Mouse (Mus musculus) CD8-positive naive resting alpha-beta T cell, adult 2 months (primary cell): ENCODE measurements around the gene Mob3c.
A peak's percentile ranks its signal among the peaks of the same experiment; 100 is the strongest.

Experiments
- DNase-seq, 2 experiments: peaks; one replicate each; pipeline ENCODE4 v3.0.0; 2022; ENCODE audit warnings: low read depth in 2 of 2, low spot score in 2 of 2

The Mob3c gene

DNA sequence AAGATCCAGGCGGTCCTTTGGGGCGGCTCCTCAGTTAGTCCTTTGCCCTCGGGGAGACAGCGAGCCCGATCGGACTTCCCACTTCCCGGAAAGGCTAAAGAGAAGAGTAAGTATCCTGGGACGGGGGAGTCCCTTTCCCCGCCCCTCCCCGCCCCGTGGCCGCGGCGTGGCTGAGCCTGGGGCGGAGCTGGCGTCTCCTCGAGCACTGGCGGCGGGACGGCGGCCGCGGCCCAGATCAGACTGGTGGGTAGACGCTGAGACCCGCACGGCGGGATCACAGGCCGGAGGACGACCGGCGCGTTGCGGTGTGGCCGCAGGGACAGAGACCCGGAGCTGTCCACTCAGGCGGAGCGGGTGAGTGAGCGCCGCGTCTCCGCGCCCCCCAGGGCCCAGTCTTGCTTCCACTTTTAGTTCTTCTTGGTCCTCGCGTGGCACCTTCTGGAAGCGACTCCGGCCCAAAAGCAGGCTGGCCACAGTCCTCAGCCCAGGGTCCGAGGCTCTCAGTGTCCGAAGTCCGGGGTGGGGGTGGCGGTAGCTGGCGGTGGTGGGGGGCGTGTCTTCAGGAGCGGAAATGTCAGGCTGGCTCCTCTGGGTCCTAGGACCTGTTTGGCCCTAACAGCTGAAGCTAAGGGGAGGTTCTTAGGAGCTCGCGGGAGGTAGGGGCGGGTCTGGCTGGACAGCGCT, at the start of gene Mob3c:
TSS of gene Mob3c (plus strand) at position 205 of the 684 bp plus-strand sequence.
- peak; percentile 25 to 36 for DNase-seq

DNA sequence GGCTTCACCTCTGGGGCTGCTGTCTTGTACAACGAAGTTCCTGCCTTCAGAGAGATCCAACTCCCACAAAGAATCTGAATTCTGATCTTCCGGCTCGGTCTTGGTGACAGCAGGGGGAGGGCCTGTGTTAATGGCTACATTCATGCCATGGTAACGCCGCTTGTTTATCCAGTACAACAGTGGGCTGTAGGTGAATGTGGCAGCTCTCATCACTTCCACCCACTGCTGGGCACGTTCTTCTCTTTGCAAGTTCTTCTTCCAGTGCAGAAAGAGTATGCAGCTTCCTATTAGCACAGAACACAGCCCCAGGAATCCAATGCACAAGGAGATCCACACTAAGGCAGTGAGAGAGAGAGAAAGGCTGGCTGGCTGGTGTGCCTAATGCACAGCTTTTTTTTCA, 47.6 kb upstream of the Mob3c start:
- no peak for DNase-seq

DNA sequence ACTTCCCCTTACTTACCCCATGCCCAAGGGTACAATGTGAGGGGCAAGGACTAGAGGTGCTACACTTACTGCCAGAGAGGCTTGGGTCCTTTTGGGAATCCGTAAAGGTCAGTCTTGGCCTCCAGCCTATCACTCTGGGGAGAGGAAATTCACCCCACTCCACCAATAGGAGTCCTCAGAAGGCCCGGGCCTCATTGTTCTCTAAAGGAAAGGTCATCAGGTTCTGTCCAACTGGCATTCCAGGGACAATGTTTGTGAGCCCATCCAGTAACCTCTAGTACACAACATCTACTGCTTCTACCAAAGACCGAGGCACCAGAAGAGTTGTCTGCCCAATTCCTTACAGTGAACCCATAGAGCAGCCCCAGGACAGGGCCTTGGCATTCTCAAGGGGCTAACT, 47.0 kb upstream of the Mob3c start, which contains the start of gene Tex38:
TSS of gene Tex38 (minus strand) at position 101 of the 400 bp plus-strand sequence.
- no peak for DNase-seq

DNA sequence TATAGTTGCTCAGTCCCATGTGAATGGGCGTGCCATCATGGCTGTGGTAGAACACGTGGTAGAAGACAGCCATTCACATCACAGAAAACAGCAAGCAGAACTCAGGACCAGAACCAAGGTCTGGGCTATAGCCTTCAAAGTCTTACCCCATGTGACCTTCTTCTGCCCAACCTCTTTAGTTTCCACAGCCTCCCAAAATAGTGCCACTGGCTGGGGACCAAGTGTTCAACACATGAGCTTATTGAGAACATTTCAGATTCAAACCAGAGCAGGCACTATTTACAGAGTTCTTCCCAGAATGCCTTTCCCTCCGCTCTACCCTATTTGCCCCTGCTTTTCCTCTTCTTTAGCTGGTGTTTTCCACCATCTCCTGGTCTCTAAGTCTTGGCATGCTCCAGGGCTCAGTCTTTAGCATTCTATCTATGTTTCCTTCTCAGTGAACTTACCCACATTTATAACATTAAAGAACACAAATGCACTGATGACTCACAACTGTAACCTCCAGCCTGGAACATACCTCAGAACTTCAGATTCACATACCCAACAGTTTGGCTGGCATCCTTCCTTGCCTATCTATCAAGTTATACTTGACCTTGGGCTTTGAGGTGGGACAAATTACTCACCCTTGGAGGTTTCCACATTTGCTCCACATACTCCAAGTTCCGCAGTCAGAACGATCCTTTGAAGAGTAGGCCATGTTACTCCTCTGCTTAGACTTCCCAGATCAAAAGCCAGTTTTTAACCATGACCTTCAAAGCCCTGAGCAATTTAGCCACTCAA, 45.7 kb upstream of the Mob3c start:
- no peak for DNase-seq

DNA sequence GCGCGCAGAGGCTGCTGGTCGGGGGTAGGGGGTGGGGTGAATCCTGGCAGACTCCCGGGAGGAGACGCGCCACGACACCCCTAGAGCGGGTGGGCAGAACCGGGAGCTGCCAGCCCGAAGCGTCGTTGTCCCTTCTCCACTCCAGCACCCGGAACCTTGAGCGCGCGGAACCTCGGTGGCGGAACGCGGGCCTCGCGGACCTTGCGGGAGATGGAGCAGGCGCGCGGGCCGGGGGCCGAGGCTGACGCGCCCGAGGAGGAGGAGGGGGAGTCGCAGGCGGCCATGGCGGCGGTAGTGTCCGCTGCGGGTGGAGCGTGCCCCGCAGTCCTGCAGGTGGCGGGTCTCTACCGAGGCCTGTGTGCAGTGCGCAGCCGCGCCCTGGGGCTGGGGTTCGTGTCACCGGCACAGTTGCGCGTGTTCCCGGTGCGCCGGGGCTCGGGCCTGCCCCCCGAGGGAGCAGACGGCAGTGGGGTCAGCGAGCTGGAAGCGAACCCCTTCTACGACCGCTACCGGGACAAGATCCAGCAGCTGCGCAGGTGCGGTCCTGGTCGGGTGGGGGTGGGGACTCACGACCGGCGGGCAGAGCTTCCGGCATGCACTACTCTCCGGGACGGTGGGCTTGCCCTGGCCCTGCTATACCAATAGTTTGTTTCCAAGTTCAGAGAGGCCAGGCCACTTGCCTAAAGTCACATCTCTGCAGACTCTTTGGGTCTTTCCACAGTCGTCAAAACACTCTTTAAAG, 43.0 kb upstream of the Mob3c start, which contains the start of gene Atpaf1:
TSS of gene Atpaf1 (plus strand) at position 44 of the 742 bp plus-strand sequence.
- DNase-seq = peak; percentile 54 to 56

DNA sequence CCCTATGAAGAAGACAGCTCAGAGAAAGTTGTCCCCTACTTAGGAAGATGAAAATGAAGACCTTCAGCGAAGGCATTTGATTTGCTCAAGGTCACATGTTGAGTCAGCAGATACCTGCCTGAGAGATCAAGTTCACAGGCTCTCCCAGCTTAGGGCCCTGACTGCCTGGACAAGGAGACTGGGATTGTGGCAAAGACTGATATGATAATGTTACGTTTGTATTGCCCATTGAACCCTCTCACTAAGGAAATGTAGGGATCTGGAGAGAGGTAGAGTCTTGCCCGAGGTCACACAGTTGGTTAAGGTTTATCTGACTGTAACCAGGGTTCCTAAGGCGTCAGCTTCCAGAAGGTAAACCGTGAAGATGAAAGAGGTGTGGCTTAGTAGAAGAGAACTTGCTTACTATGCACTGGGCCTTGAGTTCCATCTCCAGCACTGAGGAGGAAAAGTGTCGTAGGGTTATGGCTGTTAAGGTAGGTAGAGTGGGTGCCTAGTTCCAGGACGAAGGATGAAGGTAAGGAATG, 42.3 kb upstream of the Mob3c start:
- no peak for DNase-seq

DNA sequence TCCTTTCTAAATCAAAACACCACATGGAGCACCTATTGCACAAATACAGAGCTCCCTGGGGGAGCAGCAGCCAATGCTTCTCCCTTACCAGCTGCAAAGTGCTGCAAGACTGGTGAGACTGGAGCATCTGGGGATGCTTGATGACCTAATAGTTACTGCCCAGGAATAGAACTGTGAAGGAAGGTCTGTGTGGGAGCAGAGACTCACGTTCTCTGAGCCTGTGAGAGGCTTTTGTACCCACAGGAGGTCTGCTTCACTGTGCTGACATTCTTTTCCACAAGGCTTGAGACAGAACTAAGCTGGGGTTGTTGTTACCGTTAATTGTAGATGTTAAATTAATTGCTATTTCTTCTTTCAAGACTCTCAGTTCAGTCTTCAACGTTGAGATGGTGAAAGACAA, 37.0 kb upstream of the Mob3c start:
- DNase-seq = no peak

DNA sequence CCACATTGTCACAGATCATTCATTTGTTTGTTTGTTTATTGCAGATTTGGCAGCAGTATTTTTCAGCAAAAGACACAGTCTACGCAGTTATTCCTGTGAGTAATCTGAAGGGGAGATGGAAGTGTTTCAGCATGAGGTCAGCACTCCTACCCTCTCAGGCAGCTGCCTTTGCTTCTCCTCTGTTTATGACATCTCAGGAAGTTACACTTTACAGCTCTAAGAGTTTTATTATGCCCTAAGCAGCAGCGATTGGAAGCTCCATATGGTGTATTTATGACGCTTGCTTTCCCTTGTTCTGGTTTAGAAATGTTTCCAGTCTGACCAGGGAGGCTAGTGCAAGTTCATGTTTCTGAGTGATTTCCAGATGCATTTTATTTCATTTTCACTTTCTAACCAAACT, 32.5 kb upstream of the Mob3c start:
- no peak for DNase-seq

DNA sequence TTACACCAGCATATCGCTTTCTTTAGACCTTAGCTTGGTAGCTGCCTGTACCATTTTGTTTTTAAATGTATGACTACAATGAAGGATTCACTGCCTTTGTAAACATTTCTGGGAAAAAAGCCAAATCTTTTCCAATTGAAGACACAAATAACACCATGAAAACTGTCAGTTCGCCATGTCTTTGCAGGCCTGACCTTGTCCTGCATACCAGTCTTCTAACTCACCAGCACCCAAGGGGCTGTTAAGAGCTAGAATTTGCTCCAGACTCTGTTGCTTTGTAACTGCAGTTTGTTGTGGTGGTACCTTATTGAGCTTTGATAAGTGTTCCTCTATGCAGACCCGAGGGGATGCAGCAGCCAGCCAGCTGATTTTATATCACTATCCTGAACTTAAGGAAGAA, 27.9 kb upstream of the Mob3c start:
- no peak for DNase-seq

DNA sequence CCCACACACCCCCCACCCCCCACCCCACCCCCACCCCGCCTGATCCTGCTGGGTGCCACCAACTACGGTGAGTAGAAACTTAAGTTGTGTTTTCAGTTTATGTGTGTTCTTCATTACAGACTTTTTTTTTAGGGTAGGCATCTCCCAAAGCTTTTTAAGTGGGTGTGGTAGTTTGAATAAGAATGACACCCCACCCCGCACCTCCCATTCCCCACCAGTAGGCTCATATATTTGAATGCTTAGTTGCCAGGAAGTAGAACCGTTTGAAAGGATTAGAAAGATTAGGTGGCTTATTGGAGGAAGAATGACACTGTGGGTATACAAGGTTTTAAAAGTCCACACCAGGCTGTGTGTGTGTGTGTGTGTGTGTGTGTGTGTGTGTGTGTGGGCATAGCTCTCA, 15.6 kb upstream of the Mob3c start:
- DNase-seq = no peak

DNA sequence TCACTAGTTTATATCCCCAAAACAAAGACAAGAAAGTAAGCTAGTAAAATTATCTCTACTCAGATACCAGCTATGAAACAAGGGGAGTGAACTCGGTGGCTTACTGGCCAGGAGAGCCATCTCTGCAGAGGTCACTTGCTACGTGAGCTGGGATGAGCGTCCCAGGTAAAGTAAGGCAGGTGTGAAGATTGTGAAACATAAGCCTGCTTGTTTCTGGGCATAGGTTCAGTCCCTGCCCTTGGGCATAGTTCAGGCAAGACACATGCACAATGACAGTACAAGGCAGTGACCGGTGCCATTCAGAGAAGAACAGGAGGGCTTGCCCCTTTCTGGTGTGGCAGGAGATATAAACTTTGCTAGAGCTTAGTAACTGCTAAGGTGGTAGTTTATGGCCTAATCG, 12.3 kb upstream of the Mob3c start:
- no peak for DNase-seq

DNA sequence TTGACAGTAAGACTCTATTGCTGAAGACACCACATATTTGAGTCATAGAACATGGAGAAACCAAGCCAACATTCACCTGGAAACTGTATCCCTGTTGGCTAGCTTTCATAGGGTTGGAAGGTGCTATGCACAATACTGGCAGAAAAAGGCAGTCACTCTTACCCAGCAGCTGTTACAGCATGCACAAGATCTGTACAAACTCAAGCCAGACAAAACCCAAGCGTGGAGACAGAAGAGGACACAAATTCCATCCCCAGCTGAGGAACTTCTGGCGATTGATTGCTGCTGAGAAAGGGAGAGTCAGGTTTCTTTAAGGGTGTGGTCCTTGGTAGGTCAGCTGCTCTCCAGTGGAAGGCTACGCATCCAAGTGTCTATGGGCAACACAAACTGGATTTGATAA, 7.7 kb upstream of the Mob3c start:
- DNase-seq = no peak

DNA sequence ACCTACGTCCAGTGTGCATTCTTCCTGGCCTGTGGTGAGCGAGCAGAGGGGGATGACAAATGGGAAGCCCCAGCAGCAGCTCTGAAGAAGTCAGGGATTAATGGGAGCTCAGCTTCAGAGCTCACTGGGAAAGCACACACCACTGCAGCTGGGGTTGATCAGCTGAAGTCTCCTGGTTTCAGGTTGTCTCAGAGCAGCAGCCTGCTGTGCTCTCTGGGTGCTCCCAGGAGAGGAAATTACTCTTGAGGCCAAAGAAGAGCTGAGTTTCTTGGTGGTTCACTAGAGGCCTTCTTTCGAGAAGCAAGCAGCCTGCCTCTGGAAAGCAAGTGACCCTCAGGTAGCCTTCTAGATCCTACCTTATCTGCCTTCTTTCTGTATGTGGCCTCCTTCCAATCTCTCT, 6.9 kb upstream of the Mob3c start:
- DNase-seq = no peak

DNA sequence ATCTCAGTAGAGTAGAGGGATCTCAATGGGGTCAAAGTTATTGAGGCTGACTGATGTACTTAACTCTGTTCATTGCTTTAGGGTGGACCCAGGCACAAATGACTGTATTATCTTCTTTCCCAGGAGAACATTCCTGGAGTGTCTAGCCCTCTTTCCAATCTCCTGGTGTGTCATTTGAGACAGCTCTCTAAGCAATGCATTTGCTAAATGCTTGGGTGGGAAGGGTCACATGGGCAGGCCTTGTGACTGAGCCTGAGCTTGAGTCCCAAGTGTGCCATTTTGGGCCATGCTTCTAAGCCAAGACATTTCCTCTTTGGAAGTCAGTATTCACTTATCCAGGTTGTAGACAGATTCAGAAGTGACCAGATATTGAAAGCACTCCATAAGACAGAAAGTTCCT, 6.5 kb upstream of the Mob3c start:
- no peak for DNase-seq

DNA sequence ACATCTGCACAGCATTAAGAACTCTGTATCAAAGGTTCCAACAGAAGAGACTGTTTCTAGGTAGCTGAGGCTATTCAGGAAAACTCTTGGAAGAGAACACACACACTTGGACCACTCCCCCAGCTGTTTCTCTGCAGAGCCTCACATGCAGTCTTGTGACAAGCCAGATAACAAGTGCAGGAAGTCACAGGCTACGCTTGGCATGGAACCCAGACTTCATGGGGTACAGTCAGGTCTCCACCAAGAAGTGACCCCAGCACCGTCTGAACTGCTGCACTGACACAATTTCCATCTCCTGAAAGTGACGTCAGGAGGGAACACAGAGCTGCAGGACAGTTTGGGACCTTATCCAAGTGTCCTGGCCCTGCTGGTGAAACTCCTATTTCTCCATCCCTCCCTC, 6.0 kb upstream of the Mob3c start:
- no peak for DNase-seq

DNA sequence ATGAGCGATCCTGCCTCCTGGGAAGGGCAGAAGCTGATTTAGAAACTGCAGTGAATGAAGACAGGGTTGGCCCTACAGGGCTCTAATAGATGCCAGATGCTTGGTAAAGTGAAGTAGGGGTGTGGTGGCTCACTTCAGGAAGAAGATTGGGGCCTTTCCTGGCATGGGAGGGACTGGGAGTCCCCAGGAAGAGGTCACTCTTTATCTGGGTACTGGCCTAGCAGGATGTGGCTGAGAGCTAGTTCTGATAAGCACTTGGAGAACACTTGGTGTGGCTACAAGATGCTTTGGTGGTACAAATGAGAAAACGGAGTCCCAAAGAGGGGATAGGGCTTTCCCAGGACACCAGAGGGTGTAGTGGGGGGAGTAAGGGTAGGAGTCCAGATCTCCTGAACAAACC, 3.7 kb upstream of the Mob3c start:
- DNase-seq = no peak

DNA sequence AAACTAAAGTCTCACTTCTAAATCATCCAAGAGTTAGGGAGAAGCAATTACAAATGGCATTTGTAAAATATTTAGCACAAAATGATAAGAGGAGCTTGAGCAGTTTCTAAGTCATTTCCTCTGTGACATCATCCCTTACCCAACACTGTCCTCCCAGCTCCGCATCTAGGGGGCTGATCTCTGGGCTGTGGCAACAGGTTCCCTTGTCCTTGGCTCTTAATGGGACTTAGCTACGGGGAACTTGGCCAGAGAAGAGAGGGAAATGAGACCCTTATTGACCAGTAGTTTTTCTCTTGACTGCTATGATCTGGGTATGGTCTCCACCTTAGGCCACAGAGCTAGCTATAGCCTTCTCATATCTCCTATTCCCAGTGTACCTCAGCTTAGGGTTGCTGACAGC, 2.6 kb upstream of the Mob3c start:
- DNase-seq = no peak

DNA sequence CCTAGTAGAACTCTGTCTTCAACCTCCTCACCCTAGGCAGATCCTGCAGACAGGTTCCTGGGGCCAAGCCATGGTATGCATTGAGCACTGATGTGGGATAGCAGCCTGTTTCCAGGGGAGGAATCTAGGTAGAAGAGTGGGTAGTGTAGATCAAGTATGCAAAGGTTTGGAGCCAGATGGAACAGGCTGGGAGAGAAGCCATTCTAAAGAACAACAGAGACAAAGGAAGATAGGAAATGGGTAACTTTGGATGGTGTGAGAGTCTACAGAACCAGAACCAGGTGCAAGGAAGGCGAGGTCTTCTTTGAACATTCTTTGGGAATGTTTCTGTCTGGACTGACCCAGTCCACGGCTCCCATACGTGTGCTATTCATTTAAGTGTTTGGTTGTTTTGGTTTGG, 826 bp upstream of the Mob3c start:
- no peak for DNase-seq

DNA sequence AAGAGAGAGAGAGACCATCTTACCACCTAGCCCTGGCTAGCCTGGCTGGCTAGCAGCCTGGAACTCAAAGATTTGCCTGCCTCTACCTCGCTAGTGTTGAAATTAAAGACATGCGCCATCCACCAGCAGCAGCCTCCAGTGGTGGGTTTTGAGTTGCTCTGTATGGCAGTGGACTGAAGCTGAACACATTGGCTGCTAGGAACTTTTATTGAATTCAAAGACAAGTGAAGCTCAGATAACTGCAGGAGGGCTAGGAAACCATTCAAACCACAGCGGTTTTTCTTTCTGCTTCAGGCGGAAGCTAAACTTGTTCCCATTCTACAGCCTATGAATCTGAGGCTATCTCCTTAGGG, 381 bp upstream of the Mob3c start:
- DNase-seq = peak in 1 of 2 experiments; percentile 9

DNA sequence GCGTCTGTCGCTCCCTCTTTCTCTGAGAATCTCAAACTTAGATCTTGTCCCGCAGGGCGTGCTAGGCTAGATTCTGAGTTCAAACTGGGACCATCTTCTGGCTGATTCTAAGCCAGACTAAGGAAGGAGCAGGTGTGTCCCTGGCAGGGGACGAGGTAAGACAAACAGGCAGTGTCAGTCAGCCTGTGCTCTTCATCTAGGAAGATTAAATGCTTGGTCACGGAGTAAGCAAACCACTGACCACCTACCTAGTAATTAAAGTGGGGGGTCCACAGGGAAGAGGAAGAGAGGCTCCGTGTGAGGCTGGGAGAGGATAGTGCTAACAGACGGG, 645 bp downstream of the Mob3c start:
- no peak for DNase-seq

DNA sequence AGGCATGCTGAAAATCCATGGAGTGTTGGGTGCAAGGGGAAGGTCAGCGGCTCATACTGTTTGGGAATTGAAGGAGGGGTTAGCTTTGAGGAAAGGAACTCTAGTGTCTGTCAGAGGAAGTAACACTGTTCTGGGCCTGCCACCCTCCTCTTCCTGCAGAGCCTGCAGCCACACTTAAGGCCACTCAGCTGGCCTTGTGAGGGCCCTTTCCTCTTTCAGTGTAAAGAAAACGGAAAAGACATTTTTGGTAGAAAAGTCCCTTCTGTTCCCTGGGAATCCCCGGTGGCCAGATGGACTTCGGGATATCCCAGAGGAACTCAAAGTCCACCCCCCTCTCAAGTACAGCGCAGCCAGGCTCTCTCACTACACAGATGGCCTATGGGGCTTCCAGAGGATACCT, 2.6 kb downstream of the Mob3c start:
- no peak for DNase-seq

DNA sequence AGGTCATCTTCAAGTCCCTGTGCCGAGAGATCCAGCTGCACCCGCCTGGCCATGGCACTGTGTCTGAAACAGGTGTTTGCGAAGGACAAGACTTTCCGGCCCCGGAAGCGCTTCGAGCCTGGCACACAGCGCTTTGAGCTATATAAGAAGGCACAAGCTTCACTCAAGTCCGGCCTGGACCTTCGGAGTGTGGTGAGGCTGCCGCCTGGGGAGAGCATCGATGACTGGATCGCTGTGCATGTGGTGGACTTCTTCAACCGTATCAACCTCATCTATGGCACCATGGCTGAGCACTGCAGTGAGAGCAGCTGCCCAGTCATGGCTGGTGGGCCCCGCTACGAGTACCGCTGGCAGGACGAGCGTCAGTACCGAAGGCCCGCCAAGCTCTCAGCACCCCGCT, 3.3 kb downstream of the Mob3c start:
- no peak for DNase-seq
